Mouse (Mus musculus): ENCODE results near the gene Cabin1. TPM values are rescaled to one million over a fixed set of nuclear protein-coding genes. Genes with fewer than 3 reads are reported as not detected.

The Cabin1 gene
- polyA plus RNA-seq, 1 experiment from 2014 or later, result 37.7 TPM

DNA sequence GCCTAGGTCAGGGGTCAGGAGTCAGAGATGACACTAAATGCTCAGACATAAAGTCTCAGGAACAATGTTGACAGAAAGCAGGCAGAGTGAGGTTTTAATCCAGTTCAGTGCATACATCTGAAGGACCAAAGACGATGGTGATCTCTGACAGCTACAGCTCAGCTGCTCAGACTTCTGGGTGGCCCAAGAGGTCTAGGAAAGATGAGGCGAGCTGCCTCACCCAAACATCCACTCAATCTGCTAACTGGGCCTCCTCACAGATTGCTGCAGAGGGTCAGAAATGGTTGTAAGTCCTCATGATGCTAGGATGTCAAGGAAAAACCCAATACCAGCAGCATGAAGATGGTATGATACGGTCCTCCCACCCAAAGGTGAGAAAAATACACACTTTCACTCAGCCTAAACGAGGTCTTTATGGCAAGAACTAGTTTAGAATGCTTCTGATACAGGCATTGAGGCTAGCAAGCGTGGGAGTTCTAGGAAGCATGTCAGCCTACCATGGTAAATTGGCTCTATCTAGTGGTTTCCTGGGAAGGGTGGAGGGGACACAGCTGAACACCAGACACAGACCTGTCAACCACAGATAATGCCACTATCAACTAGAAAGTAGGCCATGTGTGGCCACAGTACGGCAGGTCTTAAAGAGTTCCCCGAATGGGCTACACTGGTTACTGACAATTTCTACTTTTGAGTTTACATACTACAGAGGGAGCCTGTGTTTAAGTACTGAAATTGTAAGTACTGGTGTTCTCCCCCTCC is 67.4 kb downstream of the Cabin1 start:
- peaks cover 15% of the 10 kb centered on the region for H3K4me1 ChIP-seq (ENCODE audit: control insufficient read depth, insufficient read depth, low read length)
- H3K27me3 ChIP-seq (ENCODE audit: control insufficient read depth, insufficient read depth, low read length), result no peaks in the 10 kb centered on the region
- H3K4me3 ChIP-seq (ENCODE audit: low read length), result no peak overlapping the region
- WGBS, result 86% methylated on average over 7 of the region's 7 CpGs
- no peak overlapping the region for H3K9ac ChIP-seq (ENCODE audit: low read depth, low read length)
- H3K27ac ChIP-seq (ENCODE audit: low read depth, low read length), result no peak overlapping the region
- H3K4me2 ChIP-seq (replicated peaks; ENCODE audit: low read depth, low read length), result no peak overlapping the region
- no peaks in the 10 kb centered on the region for H3K9me3 ChIP-seq (ENCODE audit: control insufficient read depth, low read length)
- no peak for ATAC-seq (ENCODE audit: low FRiP score, low TSS enrichment)
- H3K36me3 ChIP-seq (ENCODE audit: control insufficient read depth, insufficient read depth, low read length), result peaks cover 58% of the 10 kb centered on the region

DNA sequence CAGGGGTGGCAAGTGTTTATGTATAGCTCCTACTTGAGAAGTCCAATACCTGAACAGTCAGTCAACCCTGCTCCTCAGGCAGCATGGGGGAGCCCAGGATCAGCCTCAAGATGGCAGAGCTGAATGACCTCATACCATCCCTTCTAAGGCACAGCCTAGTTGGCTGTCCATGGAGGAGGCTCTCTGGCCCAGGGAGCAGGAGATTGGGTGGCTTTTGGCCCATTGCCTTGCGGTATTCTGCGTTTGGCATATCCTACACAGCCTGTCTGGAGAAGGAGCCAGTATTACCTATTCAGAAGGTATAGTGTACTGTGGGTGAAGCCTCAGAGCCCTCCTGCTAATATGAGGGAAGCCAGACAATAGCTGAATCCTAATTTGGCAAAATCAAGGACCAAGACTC is 68.6 kb downstream of the Cabin1 start:
- Histone ChIP-seq H3K4me2 (replicated peaks; ENCODE audit: low read depth, low read length) (no peak overlapping the region), H3K27ac (ENCODE audit: low read depth, low read length) (no peak overlapping the region), H3K9me3 (ENCODE audit: control insufficient read depth, low read length) (no peaks in the 10 kb centered on the region), H3K36me3 (ENCODE audit: control insufficient read depth, insufficient read depth, low read length) (peaks cover 64% of the 10 kb centered on the region), H3K4me1 (ENCODE audit: control insufficient read depth, insufficient read depth, low read length) (peaks cover 15% of the 10 kb centered on the region), H3K27me3 (ENCODE audit: control insufficient read depth, insufficient read depth, low read length) (no peaks in the 10 kb centered on the region), H3K9ac (ENCODE audit: low read depth, low read length) (no peak overlapping the region), H3K4me3 (ENCODE audit: low read length) (no peak overlapping the region)
- no peak for ATAC-seq (ENCODE audit: low FRiP score, low TSS enrichment)
- 98% methylated on average over 2 of the region's 2 CpGs for WGBS

DNA sequence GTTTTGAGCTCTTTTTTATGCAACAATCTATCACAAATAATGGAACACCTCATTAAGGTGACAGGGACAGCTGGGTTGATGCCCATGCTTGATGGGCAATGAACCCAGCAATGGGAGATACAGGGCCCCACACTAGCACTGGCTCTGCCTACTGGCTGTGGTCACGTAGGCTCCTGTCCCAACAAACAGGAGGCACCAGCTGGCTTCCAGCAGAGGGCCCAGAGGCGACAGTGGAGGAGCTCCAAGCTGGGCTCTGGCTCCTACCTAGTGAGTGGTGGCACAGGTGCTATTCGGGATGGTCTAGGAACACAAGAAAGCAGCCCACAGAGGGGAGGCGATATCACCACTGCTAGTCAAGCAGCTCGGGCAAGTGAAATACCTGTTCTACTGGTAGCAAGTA is 69.1 kb downstream of the Cabin1 start:
- Histone ChIP-seq H3K36me3 (ENCODE audit: control insufficient read depth, insufficient read depth, low read length) (peaks cover 62% of the 10 kb centered on the region), H3K27me3 (ENCODE audit: control insufficient read depth, insufficient read depth, low read length) (no peaks in the 10 kb centered on the region), H3K9me3 (ENCODE audit: control insufficient read depth, low read length) (no peaks in the 10 kb centered on the region), H3K9ac (ENCODE audit: low read depth, low read length) (no peak overlapping the region), H3K4me3 (ENCODE audit: low read length) (no peak overlapping the region), H3K4me1 (ENCODE audit: control insufficient read depth, insufficient read depth, low read length) (peaks cover 15% of the 10 kb centered on the region), H3K4me2 (replicated peaks; ENCODE audit: low read depth, low read length) (no peak overlapping the region), H3K27ac (ENCODE audit: low read depth, low read length) (no peak overlapping the region)
- WGBS, result 90% methylated on average over 5 of the region's 5 CpGs
- no peak for ATAC-seq (ENCODE audit: low FRiP score, low TSS enrichment)

DNA sequence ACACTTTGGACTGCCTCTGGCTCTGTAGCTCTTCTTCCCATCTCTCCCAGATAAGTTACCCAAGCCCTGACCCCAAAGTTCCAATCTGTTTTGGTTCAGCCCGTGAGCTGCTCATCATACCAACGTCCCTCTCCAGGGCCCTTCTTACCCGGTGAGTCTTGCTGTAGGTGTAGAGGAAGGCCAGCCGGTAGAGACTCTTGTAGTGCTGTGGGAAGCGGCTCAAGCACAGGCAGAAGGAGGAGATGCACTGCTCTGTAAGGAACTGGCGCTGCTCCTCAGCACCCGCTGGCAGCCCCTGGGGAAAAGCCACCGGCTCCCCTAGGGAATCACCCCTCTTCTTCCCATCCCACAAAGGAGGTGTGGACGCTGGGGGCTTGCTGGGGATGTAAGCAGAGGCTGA is 69.6 kb downstream of the Cabin1 start:
- 83% methylated on average over 9 of the region's 9 CpGs for WGBS
- Histone ChIP-seq H3K36me3 (ENCODE audit: control insufficient read depth, insufficient read depth, low read length) (peaks cover 60% of the 10 kb centered on the region), H3K4me1 (ENCODE audit: control insufficient read depth, insufficient read depth, low read length) (peaks cover 15% of the 10 kb centered on the region), H3K27me3 (ENCODE audit: control insufficient read depth, insufficient read depth, low read length) (no peaks in the 10 kb centered on the region), H3K9ac (ENCODE audit: low read depth, low read length) (no peak overlapping the region), H3K27ac (ENCODE audit: low read depth, low read length) (0 out of 2 replicates have a peak overlapping the region, but pooled peaks have one; percentile 37), H3K4me2 (replicated peaks; ENCODE audit: low read depth, low read length) (no peak overlapping the region), H3K4me3 (ENCODE audit: low read length) (no peak overlapping the region), H3K9me3 (ENCODE audit: control insufficient read depth, low read length) (no peaks in the 10 kb centered on the region)
- no peak for ATAC-seq (ENCODE audit: low FRiP score, low TSS enrichment)

DNA sequence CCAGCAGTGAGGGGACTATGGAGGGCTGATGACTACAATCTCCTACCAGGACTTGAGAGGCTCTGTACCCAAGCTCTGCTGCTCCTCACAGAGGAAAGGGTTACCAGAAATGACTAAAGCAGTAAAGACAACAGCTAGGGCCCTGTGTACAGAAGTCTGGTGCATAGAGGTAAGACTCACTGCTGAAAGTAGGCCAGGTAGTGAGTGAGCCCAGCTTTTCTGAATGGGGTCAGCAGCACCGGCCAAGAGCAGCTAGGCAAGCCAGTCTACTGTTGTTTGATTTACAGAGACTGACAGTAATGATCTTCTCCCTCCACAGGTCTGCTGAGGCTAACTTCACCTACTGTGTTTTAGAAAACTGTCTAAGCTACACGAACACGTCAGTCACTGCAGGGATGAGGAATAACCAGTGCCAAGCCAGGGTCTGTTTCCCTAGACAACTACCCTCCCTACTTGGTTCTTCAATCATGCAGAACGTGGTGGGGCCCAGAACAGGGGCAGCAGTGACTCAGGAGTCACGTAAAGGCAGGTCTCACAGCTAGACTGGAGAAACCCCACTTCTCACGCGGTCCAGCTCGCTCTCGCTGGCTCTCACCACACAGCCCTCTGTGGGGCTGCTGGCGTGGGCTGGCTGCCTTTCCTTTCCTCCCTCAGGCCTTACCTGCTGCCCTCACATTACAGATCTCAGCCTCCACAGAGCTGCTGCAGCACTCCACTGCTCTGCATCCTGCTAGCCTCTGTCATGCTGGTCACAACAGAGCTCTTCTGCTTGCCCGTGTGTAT is 70.5 kb downstream of the Cabin1 start:
- Histone ChIP-seq H3K27ac (ENCODE audit: low read depth, low read length) (peak overlapping the region; percentile 37; the same call in 1 of the 2 replicates), H3K27me3 (ENCODE audit: control insufficient read depth, insufficient read depth, low read length) (no peaks in the 10 kb centered on the region), H3K4me3 (ENCODE audit: low read length) (no peak overlapping the region), H3K4me1 (ENCODE audit: control insufficient read depth, insufficient read depth, low read length) (peaks cover 15% of the 10 kb centered on the region), H3K9ac (ENCODE audit: low read depth, low read length) (no peak overlapping the region), H3K4me2 (replicated peaks; ENCODE audit: low read depth, low read length) (no peak overlapping the region), H3K36me3 (ENCODE audit: control insufficient read depth, insufficient read depth, low read length) (peaks cover 56% of the 10 kb centered on the region), H3K9me3 (ENCODE audit: control insufficient read depth, low read length) (no peaks in the 10 kb centered on the region)
- 42% methylated on average over 11 of the region's 11 CpGs for WGBS
- peak; percentile 62; the same call in 1 of the 2 replicates for ATAC-seq (ENCODE audit: low FRiP score, low TSS enrichment)

DNA sequence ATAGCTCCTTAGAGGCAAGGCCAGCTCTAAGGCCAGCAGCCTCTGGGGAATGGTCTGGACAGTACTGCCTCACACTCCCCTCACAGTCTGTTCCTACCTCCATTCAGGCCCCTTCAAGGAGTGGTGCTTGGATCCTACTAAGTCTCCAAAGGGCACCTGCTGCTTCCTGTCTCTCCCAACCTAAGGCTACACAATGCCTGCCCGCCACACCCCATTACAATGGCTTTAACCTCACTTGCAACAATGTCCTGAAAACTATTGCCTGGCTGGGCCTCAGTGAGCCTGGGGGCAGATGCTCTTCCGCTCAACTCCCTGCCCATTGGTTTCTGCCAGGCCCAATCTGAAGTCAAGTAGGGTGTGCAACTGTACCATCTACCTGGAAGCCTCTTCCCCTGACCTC is 75.5 kb downstream of the Cabin1 start:
- Histone ChIP-seq H3K4me3 (ENCODE audit: low read length) (no peak overlapping the region), H3K4me2 (replicated peaks; ENCODE audit: low read depth, low read length) (no peak overlapping the region), H3K9ac (ENCODE audit: low read depth, low read length) (no peak overlapping the region), H3K27ac (ENCODE audit: low read depth, low read length) (no peak overlapping the region), H3K9me3 (ENCODE audit: control insufficient read depth, low read length) (no peaks in the 10 kb centered on the region), H3K27me3 (ENCODE audit: control insufficient read depth, insufficient read depth, low read length) (no peaks in the 10 kb centered on the region), H3K4me1 (ENCODE audit: control insufficient read depth, insufficient read depth, low read length) (peaks cover 6% of the 10 kb centered on the region), H3K36me3 (ENCODE audit: control insufficient read depth, insufficient read depth, low read length) (peaks cover 41% of the 10 kb centered on the region)
- no peak for ATAC-seq (ENCODE audit: low FRiP score, low TSS enrichment)
- WGBS, result 98% methylated on average over 2 of the region's 2 CpGs

DNA sequence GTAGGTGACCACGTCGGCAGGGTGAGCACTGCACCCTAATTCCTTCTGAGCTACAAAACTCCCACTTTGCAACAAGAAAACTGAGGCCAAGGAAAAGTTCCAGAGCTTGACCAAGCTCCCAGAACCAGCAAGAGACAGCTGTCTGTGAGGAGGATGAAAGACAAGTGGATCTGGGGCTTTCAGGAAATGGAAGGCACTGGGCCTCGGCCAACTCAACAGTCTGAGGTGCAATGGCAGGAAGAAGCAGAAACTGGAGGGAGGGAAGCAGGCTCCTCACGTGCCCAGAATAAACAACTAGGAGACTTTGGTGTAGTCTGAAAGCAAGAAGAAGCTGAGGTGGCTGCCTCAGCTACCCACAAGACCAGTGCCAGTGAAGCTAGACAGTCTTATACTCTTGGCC is 77.4 kb downstream of the Cabin1 start:
- H3K27me3 ChIP-seq (ENCODE audit: control insufficient read depth, insufficient read depth, low read length), result no peaks in the 10 kb centered on the region
- H3K27ac ChIP-seq (ENCODE audit: low read depth, low read length), result no peak overlapping the region
- no peak overlapping the region for H3K9ac ChIP-seq (ENCODE audit: low read depth, low read length)
- WGBS, result 82% methylated on average over 4 of the region's 4 CpGs
- peaks cover 38% of the 10 kb centered on the region for H3K36me3 ChIP-seq (ENCODE audit: control insufficient read depth, insufficient read depth, low read length)
- no peak overlapping the region for H3K4me2 ChIP-seq (replicated peaks; ENCODE audit: low read depth, low read length)
- ATAC-seq (ENCODE audit: low FRiP score, low TSS enrichment), result no peak
- no peaks in the 10 kb centered on the region for H3K4me1 ChIP-seq (ENCODE audit: control insufficient read depth, insufficient read depth, low read length)
- no peak overlapping the region for H3K4me3 ChIP-seq (ENCODE audit: low read length)
- no peaks in the 10 kb centered on the region for H3K9me3 ChIP-seq (ENCODE audit: control insufficient read depth, low read length)

DNA sequence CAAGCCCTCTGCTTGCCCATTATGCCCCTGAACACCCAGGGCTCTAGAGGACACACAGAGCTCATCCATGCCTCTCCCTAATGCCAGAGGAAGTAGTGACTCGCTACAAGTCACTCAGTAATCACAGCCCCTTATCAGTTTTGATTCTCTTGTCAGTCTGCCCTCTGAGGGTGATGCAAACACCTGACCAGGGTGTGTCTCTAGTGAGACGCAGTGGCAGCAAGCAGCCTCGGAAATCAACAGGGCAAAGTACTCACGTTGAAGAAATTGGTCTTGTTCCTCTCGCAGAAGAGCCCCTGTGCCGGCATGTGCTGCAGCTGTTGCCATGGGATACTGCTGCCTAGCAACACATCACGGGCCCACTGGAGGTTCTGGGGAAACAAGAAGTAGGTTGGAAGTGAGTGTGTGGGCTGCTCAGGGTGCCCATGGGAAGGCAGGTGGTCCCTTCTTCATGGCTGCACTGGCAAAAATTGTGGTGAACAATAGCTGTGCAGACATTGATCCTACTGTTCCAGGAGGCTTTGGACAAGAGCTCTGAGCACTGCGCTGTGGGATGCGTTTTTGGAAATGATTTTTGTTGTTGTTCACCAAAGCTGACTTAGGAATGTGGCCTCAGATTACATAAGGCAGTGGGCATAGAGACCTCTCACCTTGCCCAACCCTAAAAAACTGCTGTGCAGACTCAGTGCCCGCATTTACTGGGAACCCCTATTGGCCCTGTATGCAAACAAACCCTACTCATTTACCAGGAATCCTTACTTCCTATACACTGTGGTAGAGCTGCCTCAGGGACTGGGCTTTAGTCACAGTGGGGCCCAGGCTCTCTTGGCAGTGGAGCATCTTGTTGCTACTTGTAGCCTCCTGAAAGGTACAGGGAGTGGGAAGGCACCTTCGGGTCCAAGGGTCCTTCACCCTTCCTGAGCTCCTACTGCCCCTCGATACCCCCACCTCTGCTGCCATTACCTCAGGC is 79.8 kb downstream of the Cabin1 start:
- no peak for ATAC-seq (ENCODE audit: low FRiP score, low TSS enrichment)
- no peaks in the 10 kb centered on the region for H3K4me1 ChIP-seq (ENCODE audit: control insufficient read depth, insufficient read depth, low read length)
- peaks cover 30% of the 10 kb centered on the region; the same call in 1 of the 2 replicates for H3K36me3 ChIP-seq (ENCODE audit: control insufficient read depth, insufficient read depth, low read length)
- H3K4me3 ChIP-seq (ENCODE audit: low read length), result no peak overlapping the region
- H3K27ac ChIP-seq (ENCODE audit: low read depth, low read length), result no peak overlapping the region
- no peak overlapping the region for H3K9ac ChIP-seq (ENCODE audit: low read depth, low read length)
- no peak overlapping the region for H3K4me2 ChIP-seq (replicated peaks; ENCODE audit: low read depth, low read length)
- WGBS, result 70% methylated on average over 12 of the region's 12 CpGs
- H3K9me3 ChIP-seq (ENCODE audit: control insufficient read depth, low read length), result no peaks in the 10 kb centered on the region
- H3K27me3 ChIP-seq (ENCODE audit: control insufficient read depth, insufficient read depth, low read length), result no peaks in the 10 kb centered on the region

Data from kidney, embryonic 14.5 days (tissue).